Mouse (Mus musculus) liver, postnatal 0 days (tissue): Measurements from ENCODE around the gene Eefsec.
A peak's percentile ranks its signal among the peaks of the same experiment; 100 is the strongest.

ENCODE experiments used
- CTCF ChIP-seq: sonication (generic); IDR thresholded peaks from 2 replicates; pipeline ENCODE4 v1.5.1; 2016; ENCODE audit warnings: antibody characterized with exemption, low read depth
- EP300 ChIP-seq: IDR thresholded peaks from 2 replicates; pipeline ENCODE4 v1.6.1; 2016; ENCODE audit warnings: antibody characterized with exemption, low read depth, mild to moderate bottlenecking

DNA sequence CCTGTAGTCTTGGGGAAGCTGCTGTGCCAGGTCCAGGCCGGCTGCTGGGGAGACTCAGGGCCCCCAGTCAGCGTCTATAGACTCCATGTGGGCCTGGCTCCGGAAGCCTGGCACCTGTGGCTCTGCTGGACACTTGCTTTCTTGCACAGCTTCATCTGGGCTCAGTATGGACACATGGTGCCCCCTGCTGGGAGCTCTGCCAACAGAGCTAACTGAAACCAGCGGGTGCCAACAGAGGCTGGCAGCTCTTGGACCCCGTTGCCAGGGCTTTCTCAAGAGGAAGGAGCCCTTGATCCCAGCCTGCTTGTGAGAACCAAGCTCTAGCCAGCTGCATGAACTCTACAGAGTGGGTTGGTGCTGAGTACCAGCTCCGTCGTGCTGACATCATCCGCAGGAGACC lies 40.6 kb upstream of the Eefsec start:
- TF ChIP-seq CTCF (peak; percentile 60), EP300 (no peak)
